Mouse (Mus musculus) thymus, adult 2 months (tissue): ENCODE measurements around the gene Tuft1.

Experiments used
- CTCF ChIP-seq: fragments of 200-500 bp; IDR thresholded peaks from 2 replicates; pipeline ENCODE4 v1.5.1; 2012; ENCODE audit warnings: mild to moderate bottlenecking, control low read depth, low read length, moderate library complexity, borderline replicate concordance; ENCODE audit not compliant: control insufficient read depth, poor library complexity, insufficient read depth; ENCODE audit errors: extremely low read depth
- POLR2A ChIP-seq: fragments of 200-500 bp; IDR thresholded peaks from 2 replicates; pipeline ENCODE4 v1.6.1; 2012; ENCODE audit warnings: mild to moderate bottlenecking, low read length, control low read depth, moderate library complexity; ENCODE audit not compliant: control insufficient read depth, poor library complexity, insufficient read depth; ENCODE audit errors: extremely low read depth

DNA sequence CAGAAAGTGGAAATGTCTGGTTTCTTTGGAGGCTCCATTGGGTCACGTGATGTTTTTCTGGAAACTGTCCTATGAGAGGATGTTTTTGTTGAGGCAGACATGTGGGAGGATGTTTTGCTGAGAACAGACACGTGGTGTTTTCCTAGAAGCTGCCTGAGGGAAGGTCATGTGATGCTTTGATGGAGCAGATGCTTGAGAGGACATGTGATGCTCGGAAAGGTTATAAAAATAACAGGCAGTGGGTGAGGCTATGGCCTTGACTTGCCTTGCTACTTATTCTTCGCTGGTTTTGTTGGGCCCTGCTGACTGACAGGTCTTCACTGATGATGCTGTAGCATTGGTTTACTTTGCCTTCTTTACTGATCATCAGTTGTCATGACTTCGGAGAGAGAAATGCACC is 67.6 kb downstream of the Tuft1 start:
- TF ChIP-seq CTCF (no peak), POLR2A (no peak)
